Mouse (Mus musculus) hindbrain, embryonic 13.5 days (tissue): ENCODE data around the gene Tor2a. TPM values are rescaled to one million over a fixed set of nuclear protein-coding genes. Genes with fewer than 3 reads are reported as not detected.

Source experiments
- ATAC-seq: fragments of 200-750 bp; cut with Nextera tagmentation; 2 replicates; pipeline ENCODE4 v1.8.0; 2017; ENCODE audit warnings: moderate TSS enrichment; ENCODE audit not compliant: low FRiP score
- H3K27ac ChIP-seq: fragments of 300-500 bp; sonication (generic); 2 replicates; pipeline ENCODE4 v1.5.1; 2015; ENCODE audit warnings: inconsistent platforms, mild to moderate bottlenecking, moderate library complexity
- H3K27me3 ChIP-seq: fragments of 300-500 bp; sonication (generic); 2 replicates; pipeline ENCODE4 v1.6.1; 2015; ENCODE audit warnings: mild to moderate bottlenecking, inconsistent platforms
- H3K36me3 ChIP-seq: fragments of 300-500 bp; sonication (generic); 2 replicates; pipeline ENCODE4 v1.6.1; 2015; ENCODE audit warnings: mild to moderate bottlenecking, inconsistent platforms
- H3K4me1 ChIP-seq: fragments of 300-500 bp; sonication (generic); replicated peaks from 2 replicates; pipeline ENCODE4 v1.6.1; 2015; ENCODE audit warnings: inconsistent platforms
- H3K4me2 ChIP-seq: fragments of 300-500 bp; sonication (generic); 2 replicates; pipeline ENCODE4 v1.6.1; 2015; ENCODE audit warnings: inconsistent platforms, mild to moderate bottlenecking, moderate library complexity
- H3K4me3 ChIP-seq: fragments of 300-500 bp; sonication (generic); 2 replicates; pipeline ENCODE4 v1.5.1; 2015; ENCODE audit warnings: mild to moderate bottlenecking, inconsistent platforms
- H3K9ac ChIP-seq: fragments of 300-500 bp; sonication (generic); 2 replicates; pipeline ENCODE4 v1.6.1; 2015; ENCODE audit warnings: mild to moderate bottlenecking, inconsistent platforms
- H3K9me3 ChIP-seq: fragments of 300-500 bp; sonication (generic); 2 replicates; pipeline ENCODE4 v1.6.1; 2016; ENCODE audit warnings: inconsistent platforms
- WGBS: fragments of 180-500 bp; shearing (Covaris S2); methylation state at CpG from one replicate; pipeline ENCODE4 v1.1.7; 2015; 5-methylcytosine and 5-hydroxymethylcytosine counted together
- polyA plus RNA-seq: library from polyadenylated mRNA; unstranded; fragments of >200 nt; fragmentation: Nextera tagmentation; extraction: Ambion mirVana; gene quantifications from 2 replicates; pipeline ENCODE4 v1.2.1, GENCODE M21; 2015

Gene Tor2a
- polyA plus RNA-seq, 1 experiment from 2014 or later, result 54.4 TPM

DNA sequence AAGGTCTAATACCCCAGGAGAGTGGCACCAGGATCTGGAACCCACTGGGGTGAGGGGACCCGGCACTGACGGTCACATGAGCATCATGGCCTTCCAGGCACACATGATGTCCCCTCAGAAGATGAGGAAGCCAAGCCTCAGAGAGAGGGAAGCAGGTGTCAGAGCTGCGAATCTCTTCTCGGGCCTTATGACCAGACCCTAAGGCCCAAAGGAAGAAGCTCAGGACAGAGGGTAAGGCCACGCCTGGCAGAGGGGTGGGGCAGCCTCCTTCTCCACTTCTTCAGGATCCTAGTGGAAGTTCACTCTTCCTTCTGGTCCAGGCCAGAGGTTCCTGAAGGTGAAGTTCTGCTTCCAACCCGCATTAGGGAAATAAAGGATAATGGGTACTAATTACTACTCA lies 24.3 kb upstream of the Tor2a start:
- Histone ChIP-seq H3K27ac (no peak overlapping the region), H3K4me1 (peaks cover 24% of the 10 kb centered on the region), H3K36me3 (no peaks in the 10 kb centered on the region), H3K27me3 (no peaks in the 10 kb centered on the region), H3K4me2 (no peak overlapping the region), H3K9ac (no peak overlapping the region), H3K9me3 (no peaks in the 10 kb centered on the region), H3K4me3 (no peak overlapping the region)
- WGBS, result 85% methylated on average over 6 of the region's 6 CpGs
- ATAC-seq, result no peak

- no peaks in the 10 kb centered on the region for H3K9me3 ChIP-seq
- no peak overlapping the region for H3K4me3 ChIP-seq
- no peaks in the 10 kb centered on the region for H3K27me3 ChIP-seq
- WGBS, result 59% methylated on average over 4 of the region's 4 CpGs
- H3K27ac ChIP-seq, result peak overlapping the region; percentile 8; the same call in 1 of the 2 replicates
- no peaks in the 10 kb centered on the region for H3K36me3 ChIP-seq
- H3K4me2 ChIP-seq, result no peak overlapping the region
- ATAC-seq, result no peak
- H3K4me1 ChIP-seq, result peaks cover 26% of the 10 kb centered on the region
- H3K9ac ChIP-seq, result no peak overlapping the region
These were observed 22.6 kb upstream of the Tor2a start for GRCm38 (mm10) chr2:32734480-32734879.

DNA sequence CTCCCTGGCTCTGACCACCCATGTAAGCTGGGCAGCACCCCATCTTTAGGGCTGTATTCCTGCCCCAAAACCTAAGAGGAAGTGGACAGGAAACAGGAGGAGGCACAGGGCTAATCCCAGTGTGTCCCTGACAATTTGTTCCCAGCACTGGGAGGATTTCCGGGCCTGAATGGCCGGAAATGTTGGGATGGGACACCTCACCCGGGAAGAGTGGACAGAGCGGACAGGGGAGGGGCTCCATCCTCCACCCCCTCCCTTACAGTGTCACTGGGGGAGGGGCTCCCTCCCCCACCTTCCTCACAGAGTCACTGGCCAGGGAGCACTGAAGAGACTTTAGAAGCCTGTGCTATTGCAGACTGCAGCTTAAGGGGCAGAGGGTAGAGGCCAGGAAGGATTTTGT lies 22.1 kb upstream of the Tor2a start:
- Histone ChIP-seq H3K4me3 (no peak overlapping the region), H3K9ac (no peak overlapping the region), H3K27me3 (0 out of 2 replicates have a peak, but pooled peaks cover 3% of the 10 kb centered on the region), H3K9me3 (no peaks in the 10 kb centered on the region), H3K4me2 (no peak overlapping the region), H3K27ac (peak overlapping the region; percentile 8; the same call in 1 of the 2 replicates), H3K4me1 (peaks cover 26% of the 10 kb centered on the region), H3K36me3 (no peaks in the 10 kb centered on the region)
- 50% methylated on average over 4 of the region's 4 CpGs for WGBS
- ATAC-seq, result no peak

- H3K4me3 ChIP-seq, result no peak overlapping the region
- no peak overlapping the region for H3K9ac ChIP-seq
- H3K9me3 ChIP-seq, result no peaks in the 10 kb centered on the region
- no peaks in the 10 kb centered on the region for H3K36me3 ChIP-seq
- H3K27me3 ChIP-seq, result 0 out of 2 replicates have a peak, but pooled peaks cover 7% of the 10 kb centered on the region
- H3K4me2 ChIP-seq, result no peak overlapping the region
- H3K27ac ChIP-seq, result peak overlapping the region; percentile 20; the same call in 1 of the 2 replicates
- 55% methylated on average over 3 of the region's 3 CpGs for WGBS
- peaks cover 30% of the 10 kb centered on the region for H3K4me1 ChIP-seq
- ATAC-seq, result no peak
These were observed 20.7 kb upstream of the Tor2a start for GRCm38 (mm10) chr2:32736306-32736829.

DNA sequence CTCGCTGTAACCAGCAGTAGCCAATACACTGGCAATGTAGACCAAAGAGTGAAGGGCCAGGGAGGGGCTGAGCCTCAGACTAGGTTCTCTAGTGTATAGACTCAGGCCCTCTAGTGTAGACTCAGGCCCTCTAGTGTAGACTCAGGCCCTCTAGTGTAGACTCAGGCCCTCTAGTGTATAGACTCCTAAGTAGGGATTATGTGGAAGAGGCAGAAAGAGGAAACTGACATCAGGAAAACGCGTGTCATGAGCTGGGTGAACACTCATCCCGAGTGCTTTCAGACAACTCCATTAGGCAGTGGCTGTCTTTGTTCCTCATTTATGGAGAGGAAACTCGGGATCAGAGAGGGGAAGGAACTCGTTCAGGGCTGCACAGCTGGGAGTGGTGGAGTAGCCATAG lies 20.0 kb upstream of the Tor2a start:
- Histone ChIP-seq H3K4me3 (no peak overlapping the region), H3K27me3 (0 out of 2 replicates have a peak, but pooled peaks cover 7% of the 10 kb centered on the region), H3K4me2 (no peak overlapping the region), H3K36me3 (no peaks in the 10 kb centered on the region), H3K9ac (0 out of 2 replicates have a peak overlapping the region, but pooled peaks have one; percentile 8), H3K9me3 (no peaks in the 10 kb centered on the region), H3K4me1 (peaks cover 32% of the 10 kb centered on the region), H3K27ac (no peak overlapping the region)
- 64% methylated on average over 6 of the region's 6 CpGs for WGBS
- ATAC-seq, result no peak

GRCm38 (mm10) chr2:32739311-32739710 lies 17.7 kb upstream of the Tor2a start:
- no peaks in the 10 kb centered on the region for H3K9me3 ChIP-seq
- H3K27ac ChIP-seq, result no peak overlapping the region
- H3K4me3 ChIP-seq, result no peak overlapping the region
- peaks cover 49% of the 10 kb centered on the region for H3K4me1 ChIP-seq
- H3K27me3 ChIP-seq, result 0 out of 2 replicates have a peak, but pooled peaks cover 11% of the 10 kb centered on the region
- ATAC-seq, result no peak
- WGBS, result 75% methylated on average over 4 of the region's 4 CpGs
- peak overlapping the region; percentile 60; the same call in 1 of the 2 replicates for H3K9ac ChIP-seq
- peaks cover 10% of the 10 kb centered on the region; the same call in 1 of the 2 replicates for H3K36me3 ChIP-seq
- H3K4me2 ChIP-seq, result no peak overlapping the region

GRCm38 (mm10) chr2:32740916-32741272 lies 16.1 kb upstream of the Tor2a start, which contains the start of gene 6330409D20Rik:
6330409D20Rik (minus strand) TSS chr2:32741016.
- 9% methylated on average over 11 of the region's 11 CpGs for WGBS
- H3K4me3 ChIP-seq, result peak within 1 kb of the TSS; percentile 79
- H3K4me1 ChIP-seq, result peaks cover 52% of the 10 kb centered on the region
- peak within 1 kb of the TSS; percentile 94 for H3K27ac ChIP-seq
- H3K27me3 ChIP-seq, result 0 out of 2 replicates have a peak, but pooled peaks cover 11% of the 10 kb centered on the region
- H3K36me3 ChIP-seq, result peaks cover 26% of the 10 kb centered on the region
- H3K4me2 ChIP-seq, result peak within 1 kb of the TSS; percentile 79
- H3K9me3 ChIP-seq, result no peaks in the 10 kb centered on the region
- peak within 1 kb of the TSS; percentile 95 for H3K9ac ChIP-seq
- no peak for ATAC-seq

GRCm38 (mm10) chr2:32741273-32742172 lies 15.5 kb upstream of the Tor2a start:
- H3K4me2 ChIP-seq, result peak overlapping the region; percentile 79
- peaks cover 52% of the 10 kb centered on the region for H3K4me1 ChIP-seq
- H3K36me3 ChIP-seq, result peaks cover 32% of the 10 kb centered on the region
- H3K27me3 ChIP-seq, result 0 out of 2 replicates have a peak, but pooled peaks cover 11% of the 10 kb centered on the region
- no peaks in the 10 kb centered on the region for H3K9me3 ChIP-seq
- peak overlapping the region; percentile 79 for H3K4me3 ChIP-seq
- 6% methylated on average over 44 of the region's 58 CpGs for WGBS
- peak overlapping the region; percentile 94 for H3K27ac ChIP-seq
- ATAC-seq, result peak; percentile 50
- H3K9ac ChIP-seq, result peak overlapping the region; percentile 95

- Histone ChIP-seq H3K9me3 (no peaks in the 10 kb centered on the region), H3K9ac (peak overlapping the region; percentile 95), H3K4me1 (peaks cover 52% of the 10 kb centered on the region), H3K4me3 (peak overlapping the region; percentile 79), H3K4me2 (peak overlapping the region; percentile 79), H3K27me3 (0 out of 2 replicates have a peak, but pooled peaks cover 11% of the 10 kb centered on the region), H3K27ac (peak overlapping the region; percentile 94), H3K36me3 (peaks cover 38% of the 10 kb centered on the region)
- peak; percentile 92 for ATAC-seq
- WGBS, result 10% methylated on average over 18 of the region's 18 CpGs
These were observed 14.9 kb upstream of the Tor2a start for GRCm38 (mm10) chr2:32742173-32742531.

DNA sequence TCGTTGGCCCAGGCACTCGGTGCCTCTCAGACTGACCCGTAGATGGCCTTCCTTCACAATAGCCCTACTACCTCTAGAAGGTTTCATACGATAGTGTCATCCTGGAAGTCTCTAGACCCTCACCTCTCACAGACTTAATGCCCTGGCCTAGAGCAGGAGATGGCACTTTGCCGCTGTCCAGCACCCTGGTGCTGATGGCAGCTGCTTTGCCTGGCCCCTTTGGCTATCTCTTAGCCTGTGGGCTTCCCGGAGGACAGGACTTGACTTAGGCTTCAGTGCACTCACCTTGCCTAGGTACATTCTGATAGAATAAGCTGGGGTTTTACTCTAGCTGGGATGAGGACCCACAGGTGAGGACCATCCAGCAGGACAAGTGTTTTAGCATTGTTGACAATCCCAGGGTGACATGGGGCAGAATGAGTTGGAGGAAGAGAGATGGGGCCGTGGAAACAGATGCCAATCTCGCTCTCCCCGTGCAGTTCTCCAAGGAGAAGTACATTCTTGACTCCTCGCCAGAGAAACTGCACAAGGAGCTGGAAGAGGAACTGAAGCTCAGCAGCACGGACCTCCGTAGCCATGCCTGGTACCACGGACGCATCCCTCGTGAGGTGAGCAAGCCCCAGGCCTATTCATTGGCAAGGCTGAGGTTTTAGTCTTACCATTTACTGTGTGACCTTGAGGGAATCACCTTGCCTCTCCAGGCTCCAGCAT lies 12.6 kb upstream of the Tor2a start:
- Histone ChIP-seq H3K27me3 (0 out of 2 replicates have a peak, but pooled peaks cover 11% of the 10 kb centered on the region), H3K36me3 (peaks cover 59% of the 10 kb centered on the region), H3K9ac (peak overlapping the region; percentile 53; the same call in 1 of the 2 replicates), H3K27ac (no peak overlapping the region), H3K4me3 (no peak overlapping the region), H3K4me1 (peaks cover 47% of the 10 kb centered on the region), H3K4me2 (no peak overlapping the region), H3K9me3 (no peaks in the 10 kb centered on the region)
- 80% methylated on average over 15 of the region's 15 CpGs for WGBS
- no peak for ATAC-seq

DNA sequence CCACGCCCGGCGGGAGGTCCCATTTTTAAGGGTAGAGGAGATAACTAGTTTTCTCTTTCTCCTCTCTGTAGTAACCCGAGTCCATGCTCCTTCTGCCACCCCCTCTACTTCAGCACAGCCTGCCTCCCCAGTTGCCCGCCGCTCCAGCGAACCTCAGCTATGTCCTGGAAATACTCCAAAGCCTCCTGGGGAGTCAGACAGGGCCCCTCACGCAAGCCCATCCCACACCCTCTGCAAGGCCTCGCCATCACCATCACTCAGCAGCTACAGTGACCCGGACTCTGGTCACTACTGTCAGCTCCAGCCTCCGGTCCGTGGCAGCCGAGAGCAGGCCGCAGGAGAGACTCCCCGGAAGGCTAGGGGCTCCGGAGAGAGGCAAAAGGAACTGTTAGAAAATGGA lies 8.0 kb upstream of the Tor2a start:
- Histone ChIP-seq H3K27ac (no peak overlapping the region), H3K4me3 (no peak overlapping the region), H3K27me3 (no peaks in the 10 kb centered on the region), H3K9me3 (no peaks in the 10 kb centered on the region), H3K9ac (no peak overlapping the region), H3K36me3 (peaks cover 84% of the 10 kb centered on the region), H3K4me2 (no peak overlapping the region), H3K4me1 (peaks cover 32% of the 10 kb centered on the region)
- 89% methylated on average over 16 of the region's 16 CpGs for WGBS
- ATAC-seq, result no peak

DNA sequence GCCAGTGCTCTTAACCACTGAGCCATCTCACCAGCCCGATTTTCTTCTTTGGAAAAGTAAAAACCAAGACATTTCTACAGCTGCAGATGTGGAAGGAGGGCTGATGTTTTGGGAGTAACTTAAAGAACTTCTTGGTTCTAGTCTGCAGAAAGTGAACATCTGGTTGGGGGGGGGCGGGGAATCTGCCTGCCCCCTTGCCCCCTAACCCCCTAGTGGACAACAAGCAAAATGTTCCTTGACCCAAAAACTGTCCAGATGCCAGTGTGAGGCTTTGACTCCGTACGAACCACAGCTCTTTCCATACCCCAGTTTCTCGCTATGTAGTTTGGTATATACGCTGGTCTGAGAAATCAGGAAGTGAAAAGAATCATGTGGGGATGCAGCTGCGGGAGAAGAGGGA lies 6.8 kb upstream of the Tor2a start:
- Histone ChIP-seq H3K4me3 (peak overlapping the region; percentile 32; the same call in 1 of the 2 replicates), H3K36me3 (peaks cover 84% of the 10 kb centered on the region), H3K4me1 (peaks cover 27% of the 10 kb centered on the region), H3K4me2 (peak overlapping the region; percentile 53; the same call in 1 of the 2 replicates), H3K9ac (no peak overlapping the region), H3K9me3 (no peaks in the 10 kb centered on the region), H3K27ac (peak overlapping the region; percentile 86), H3K27me3 (no peaks in the 10 kb centered on the region)
- ATAC-seq, result no peak
- 73% methylated on average over 7 of the region's 7 CpGs for WGBS
